Mouse (Mus musculus) thymus, postnatal 14 days (tissue): Measurements from ENCODE around the gene Tpt1.
A peak's percentile ranks its signal among the peaks of the same experiment; 100 is the strongest.
"Not testable (repeated sequence)": the region's sequence is repeated elsewhere in the genome, so short reads cannot be mapped to it uniquely, and the experiment has no call there.

Source experiments
- DNase-seq: peaks from one replicate; pipeline ENCODE4 v3.0.0; 2021

Gene Tpt1

DNA sequence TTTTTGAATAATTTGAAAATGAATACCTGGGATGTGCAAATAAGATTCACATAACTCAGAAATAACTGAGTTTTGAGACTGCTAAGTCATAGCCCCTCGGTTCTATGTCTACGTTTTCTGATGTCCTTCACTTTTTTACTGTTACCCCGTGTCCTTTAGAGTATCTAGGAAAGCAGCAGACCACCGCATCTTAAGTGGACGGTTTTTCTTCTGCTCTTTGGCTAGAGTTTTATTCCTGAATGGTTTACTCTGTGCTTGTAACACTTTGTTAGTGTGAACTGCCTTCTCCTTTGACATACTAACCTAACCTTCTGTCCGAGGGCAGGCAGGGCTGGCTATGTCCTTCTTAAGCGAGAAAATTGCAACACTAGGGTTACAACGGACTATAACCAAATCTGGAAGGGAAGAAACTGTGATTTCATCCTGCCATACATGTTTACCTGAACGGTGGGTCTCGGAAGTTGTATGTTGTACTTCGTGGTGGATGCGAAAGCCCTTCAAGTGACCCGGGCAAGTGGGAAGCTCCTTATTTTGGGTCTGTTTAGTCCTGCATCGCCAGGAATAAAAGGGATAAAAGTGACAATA is 690 bp upstream of the Tpt1 start:
- no peak for DNase-seq

DNA sequence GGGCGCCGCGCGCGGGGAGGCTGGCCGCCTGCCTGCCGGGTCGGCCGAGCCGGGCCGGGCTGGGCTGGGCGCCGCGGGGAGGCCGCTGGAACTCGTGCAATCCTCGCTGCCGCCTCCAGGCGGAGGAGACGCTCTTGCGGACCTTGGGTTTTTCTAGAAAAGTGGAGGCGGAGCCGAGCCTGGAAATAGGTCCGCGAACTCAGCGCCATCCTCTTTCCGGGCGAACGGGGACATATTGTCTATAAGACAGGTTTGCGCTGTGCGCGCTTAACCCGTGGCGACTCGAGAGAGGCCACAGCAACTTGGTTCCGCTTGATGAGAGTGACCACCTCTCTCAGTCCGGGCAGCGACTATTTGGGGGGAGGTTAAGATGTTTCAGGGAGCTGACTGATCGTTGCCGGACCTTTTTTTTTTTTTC is 814 bp downstream of the Tpt1 start:
- peak; percentile 93 for DNase-seq

DNA sequence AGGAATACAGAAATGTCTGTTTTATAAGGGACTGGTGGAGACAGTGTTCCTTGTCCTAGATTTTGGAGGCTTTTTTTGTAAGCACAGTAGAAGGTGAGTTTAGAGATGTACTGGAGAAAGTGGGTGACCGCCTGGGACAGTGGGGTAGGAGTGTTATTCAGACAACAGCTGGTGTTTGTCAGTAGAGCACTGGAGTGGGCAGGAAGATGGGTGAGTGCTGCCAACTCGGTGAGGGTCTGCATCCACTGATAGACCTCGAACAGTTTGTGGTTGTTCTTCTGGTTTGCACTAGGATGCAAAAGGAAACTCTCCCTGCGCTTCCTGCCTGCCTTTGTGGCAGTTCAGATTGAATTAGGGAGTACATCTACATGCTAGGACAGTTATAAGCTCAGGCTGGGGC is 2.8 kb downstream of the Tpt1 start:
- no peak for DNase-seq

DNA sequence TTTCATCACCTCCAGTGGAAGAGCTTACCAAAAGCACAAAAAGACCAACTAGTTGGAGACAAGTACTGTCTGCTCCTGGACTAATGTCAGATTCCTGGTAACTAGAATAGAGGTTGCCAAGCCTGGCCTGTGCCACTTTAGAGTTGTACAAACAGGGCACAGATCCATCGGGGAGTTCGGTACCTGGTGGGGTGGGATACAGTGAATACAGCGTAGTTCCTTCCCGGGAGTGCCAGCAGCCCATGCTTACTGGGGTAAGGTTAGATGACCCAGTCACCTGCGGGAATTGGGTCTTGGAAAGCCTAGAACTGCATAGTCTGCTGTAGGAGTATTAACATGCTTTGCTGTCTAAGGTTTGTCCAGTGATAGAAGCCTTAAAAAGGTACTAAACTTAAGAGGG is 3.6 kb downstream of the Tpt1 start:
- DNase-seq = no peak

DNA sequence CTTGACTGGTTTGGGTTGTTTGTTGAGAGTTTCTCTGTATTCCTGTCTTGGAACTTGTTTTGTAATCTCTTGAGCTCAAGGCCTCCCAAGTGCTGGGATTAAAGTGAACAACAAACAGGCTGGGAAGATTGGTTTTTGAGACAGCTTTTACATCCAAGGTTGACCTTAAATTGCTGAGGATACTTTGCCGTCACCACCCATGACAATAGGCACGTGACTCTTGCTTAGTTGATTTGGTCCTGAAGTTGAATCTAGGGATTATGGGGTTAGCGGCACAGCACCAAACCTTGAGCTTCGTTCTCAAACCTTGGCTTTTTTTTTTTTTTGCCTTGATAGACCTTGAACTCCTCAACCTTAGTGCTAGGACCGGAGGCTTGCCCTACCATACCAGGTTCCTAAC is 4.3 kb downstream of the Tpt1 start:
- no peak for DNase-seq

DNA sequence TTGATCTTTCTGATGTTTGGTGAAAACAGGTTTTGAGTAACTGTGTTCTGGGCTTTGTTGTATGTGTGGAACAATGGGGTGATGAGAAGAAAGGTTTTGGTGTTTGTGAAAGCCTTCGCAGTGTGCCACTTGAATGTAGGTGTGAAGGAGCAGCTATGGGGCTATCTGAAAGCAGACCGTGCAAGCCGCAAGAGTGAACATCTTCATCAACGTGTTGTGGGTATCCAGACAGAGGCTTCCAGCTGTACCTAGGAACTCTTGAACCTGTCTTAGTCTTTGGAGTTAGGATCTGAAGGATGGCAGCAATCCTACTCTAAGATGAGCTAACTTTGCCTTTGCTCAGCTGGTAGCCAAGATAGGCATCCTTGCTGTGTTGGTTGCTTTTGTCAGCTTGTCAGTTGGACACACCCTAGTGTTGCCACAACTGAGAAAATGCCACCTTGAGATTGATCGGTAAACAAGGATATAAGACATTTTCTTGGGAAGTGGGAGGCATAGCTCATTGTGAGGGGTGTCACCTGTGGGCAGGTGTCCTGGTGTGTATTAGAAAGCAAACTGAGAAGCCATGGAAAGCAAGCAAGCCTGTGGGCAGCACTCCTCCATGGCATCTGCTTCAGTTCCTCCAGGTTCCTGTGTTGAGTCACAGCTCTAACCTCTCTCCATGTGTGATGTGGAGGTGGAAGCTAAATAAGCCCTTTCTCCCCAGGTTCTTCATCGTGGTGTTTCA is 5.1 kb downstream of the Tpt1 start:
- no peak for DNase-seq

DNA sequence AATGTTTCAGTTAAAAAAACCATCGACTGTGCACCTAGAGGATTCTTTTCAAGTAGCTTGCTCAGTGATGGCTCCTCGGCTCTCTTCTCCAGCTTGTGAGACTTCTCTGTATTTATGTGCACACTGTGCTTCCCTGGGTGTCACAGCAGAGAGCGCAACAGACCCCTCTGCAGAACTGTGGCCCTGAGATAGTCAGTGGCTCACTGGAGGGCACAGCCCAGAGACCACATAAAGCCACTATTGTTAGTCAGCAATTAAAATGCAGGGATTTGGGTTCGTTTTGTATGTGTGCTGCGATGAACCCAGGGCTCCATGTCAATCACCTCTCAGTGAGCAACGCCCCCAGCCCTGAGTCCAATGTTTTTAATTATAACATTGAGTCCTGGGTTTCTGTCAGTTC is 5.9 kb downstream of the Tpt1 start:
- DNase-seq = no peak

DNA sequence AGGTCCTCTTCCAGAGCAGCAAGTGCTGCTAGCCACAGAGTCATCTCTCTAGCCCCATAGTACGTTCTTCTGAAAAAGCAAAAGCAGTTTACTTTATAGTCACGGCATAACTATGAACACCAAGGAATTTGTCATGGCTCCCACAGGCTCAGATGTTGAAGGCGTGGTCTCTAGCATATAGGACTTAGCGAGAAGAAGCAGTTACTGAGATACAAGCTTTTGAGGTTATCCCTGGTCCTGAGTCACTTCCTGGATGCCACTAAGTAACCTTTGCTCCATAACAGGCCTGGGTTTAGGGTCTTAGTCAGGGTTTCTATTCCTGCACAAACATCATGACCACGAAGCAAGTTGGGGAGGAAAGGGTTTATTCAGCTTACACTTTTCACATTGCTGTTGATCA is 7.1 kb downstream of the Tpt1 start:
- no peak for DNase-seq

DNA sequence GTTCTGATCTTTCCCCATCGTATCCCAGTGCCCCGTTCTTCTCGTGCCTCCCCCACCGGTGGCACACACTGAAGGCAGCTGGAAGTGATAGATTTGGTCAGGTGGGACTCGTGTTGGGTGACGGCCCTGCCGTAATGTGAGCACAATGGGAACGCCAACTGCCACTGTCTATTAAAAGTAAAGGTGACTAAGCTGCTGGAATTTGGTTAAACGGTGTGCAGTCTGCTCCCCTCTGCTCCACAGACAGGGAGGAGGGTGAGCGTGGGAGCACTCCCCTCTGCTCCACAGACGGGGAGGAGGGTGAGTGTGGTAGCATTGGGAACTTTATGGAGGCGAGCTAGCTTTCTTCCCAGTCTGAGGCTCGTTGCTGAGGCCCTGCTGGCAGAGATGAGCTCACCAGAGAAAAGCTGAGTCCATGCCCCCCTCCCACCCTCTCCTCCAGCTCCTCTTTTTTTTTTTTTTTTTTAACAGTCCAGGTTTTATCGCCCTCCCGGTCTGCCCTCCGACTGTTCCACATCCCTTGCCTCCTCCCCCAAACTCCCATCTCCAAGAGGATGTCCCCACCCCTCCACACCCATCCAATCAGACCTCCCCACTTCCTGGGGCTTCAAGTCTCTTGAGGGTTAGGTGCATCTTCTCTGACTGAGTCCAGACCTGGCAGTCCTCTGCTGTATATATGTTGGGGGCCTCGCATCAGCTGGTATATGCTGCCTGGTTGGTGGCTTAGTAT is 10.5 kb downstream of the Tpt1 start:
- no peak for DNase-seq

DNA sequence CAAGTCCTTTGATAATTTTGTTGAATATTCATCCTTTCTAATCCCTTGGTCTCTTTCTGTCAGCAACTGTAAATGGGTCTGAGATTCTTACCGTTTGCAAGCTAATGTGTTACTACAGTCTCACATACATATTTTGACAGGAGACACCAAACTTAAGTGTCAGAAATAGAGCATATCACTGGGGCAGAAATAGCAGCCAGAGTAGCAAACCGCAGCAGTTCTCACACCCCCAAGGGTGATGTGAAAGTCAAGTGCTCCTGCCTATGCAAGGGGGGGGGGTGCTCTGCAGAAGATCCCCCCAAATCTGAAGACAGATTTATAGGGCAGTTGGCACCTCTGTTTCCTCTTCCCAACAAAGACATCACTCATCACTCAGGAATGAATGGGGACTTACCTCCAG is 13.3 kb downstream of the Tpt1 start:
- DNase-seq = no peak

DNA sequence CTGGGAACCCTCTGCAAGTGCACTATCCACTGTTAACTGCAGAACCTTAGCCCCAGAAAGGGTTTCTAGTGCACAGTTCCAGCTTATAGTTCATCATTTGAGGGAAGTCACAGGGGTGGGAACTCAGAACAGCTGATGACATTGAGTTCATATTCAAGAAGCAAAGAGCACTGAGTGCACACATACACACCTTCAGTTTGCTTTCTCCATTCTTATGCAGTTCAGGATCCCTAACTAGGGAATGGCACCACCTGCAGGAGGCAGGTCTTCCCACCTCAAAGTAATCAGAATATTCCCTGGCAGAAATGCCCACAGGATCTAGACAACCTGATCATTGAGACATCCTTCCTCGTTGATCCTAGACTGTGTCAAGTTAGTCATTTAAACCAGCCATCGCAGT is 14.7 kb downstream of the Tpt1 start:
- DNase-seq = no peak

DNA sequence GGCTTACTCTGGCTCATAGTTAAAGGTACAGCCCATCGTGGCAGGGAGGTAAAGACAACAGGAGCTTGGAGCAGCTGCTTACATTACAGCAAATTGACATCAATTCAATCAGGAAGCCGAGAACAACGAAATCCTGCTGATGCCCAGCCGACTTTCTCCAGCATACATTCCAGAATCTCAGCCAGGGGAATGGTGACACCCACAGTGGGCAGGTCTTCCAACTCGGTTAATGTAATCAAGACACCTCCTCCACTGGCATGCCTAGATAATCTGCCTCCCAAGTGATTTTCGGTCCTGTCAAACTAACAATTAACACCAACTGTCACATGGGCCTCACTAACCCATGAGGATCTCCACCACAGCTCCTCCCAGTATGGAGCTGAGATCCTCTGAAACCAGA is 17.8 kb downstream of the Tpt1 start:
- DNase-seq = no peak

DNA sequence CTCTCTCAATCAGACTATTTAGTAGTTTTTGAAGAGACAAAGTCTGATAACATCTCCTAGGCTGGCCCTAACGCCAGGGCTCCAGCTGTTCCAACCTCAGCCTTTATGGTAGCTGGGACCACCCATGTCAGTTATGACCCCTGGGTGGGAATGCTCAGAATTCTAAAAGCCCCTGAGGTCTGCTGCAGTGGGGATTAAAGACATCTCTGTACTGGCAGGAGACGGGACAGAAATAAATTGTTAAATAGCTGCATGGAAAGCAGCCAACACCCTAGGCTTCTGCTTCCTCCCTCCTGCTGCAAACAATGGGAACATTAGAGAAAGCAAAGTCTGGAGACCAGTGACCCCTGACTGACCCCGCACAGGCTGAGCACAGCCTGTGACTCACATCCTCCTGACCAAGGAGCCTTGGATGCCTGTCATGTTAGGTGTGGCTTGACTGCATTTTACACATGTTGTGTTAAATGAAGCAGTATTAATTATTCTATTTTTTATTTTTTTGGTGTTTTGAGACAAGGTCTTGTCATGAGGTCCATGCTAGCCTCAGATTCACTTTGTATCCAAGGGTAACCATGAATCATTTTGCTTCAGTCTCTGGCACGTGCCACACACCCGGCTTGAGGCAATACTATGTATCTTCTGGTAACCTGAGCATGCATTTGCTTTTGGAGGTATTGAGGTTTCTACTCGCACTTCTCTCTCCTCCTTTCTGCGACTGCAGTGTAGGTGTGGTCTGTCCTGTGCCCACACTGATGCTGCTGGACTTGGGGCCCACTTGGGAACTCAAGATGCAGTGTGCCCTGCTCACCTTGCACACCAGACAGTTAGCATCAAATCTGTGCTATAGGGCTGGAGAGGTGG is 18.9 kb downstream of the Tpt1 start:
- DNase-seq = no peak

DNA sequence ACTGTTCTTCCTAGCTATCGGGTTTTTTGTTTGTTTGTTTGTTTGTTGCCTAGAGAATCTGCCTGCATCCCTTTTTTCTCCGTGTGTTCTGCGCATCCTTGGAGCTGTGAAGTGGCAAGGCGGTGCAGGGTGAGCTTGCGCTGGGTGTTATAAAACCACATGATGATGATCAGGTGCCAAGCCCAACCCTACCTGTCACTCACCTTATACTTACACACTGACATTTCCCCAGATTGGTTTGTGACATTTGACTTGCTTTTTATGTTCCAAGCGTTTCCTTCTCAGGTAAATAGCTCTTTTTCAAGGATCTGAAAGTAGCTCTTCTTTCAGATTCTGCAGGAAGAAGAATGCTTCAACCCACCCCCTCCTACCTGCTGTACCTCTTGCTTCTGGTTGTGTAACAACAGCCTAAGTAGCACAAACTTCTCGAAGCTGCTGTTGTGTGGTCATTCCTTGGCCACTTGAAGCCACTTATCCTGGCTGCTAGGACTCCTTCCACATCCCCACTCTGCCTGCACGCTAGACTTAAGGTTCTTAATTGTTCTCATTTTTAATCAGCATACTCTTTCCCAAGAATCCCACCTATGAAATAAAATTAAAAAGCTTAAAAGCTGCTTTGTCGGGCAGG is 21.9 kb downstream of the Tpt1 start:
- DNase-seq = no peak

DNA sequence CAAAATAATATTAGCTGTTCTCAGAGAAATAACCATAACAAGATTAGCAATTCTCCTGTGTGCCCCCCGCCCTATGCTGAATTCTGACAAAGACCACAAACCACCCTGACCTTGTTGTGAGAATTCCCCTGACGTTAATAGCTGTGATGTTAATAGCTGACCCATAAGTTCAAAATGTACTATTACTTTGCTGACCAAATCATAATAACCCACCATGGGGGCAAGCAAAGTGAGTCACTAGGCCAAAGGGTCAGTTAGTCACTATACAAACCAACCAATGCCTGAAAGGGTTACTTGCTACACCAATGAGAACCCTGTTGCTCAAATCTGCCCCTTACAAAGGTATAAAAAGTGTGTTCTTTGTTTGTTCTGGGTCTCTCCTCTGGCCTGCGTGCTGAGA is 23.1 kb downstream of the Tpt1 start:
- not testable (repeated sequence) for DNase-seq

DNA sequence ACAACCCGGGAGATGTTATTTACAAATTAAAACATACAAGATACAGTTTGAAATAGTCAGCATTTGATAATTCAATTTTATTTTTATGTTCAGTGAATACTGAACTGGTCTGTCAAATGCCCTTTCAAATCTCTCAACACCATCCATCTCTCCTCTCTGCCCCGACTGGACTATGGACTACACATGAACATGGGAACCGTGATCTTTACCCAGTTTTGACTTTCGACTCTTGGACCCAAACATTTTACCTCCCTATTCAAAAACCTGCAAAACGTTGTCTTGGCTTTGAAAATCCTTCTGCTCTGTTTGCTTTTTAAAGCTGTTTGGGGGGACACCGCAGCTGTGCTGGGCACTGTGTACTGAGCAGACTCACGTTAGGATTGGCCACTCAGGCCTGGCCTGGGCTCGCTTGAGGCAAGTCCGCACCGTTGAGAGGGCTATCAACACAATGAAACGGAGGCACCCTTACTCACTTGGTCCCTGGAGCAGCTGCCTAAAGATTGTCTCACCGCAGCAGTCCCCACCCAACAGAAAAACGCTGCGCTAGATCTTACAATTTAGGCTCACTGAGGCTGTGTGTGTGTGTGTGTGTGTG is 25.0 kb downstream of the Tpt1 start:
- DNase-seq = no peak

DNA sequence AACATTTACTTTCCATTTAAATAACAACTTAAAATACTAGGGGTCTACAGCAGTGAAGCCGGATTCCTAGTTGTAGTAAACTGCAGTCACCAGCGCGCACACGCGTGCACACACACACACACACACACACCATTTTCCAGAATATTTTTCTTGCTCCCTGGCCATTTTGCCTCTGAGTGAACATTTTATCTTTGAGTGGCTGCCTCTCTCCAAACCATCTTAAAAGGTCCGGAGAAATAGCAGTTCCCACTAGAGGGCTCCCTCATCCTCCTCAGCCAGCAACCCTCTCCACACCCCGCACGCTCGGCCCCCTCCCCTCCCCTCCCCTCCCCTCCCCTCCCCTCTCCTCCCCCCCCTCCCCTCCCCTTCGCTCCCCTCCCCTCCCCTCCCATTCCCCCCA is 25.7 kb downstream of the Tpt1 start:
- DNase-seq = peak; percentile 50

DNA sequence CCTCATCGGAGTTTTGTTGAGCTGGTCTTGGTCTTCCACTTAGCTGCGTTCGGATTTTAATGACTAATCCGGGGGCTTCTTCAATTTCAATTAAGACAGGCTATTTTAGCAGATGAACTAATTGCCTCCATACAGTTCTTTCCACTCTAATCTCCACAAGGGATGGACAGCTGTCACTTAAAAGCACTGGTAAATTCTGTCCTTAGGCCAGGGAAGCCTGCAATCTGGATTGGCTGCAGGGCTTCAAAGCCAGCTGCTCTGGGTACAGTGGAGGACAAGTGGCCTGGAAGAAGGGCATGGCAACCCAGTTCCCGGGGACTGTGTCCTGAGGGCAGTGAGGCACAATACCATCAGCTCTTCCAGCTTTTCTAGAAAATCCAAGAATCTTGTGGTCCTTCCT is 26.2 kb downstream of the Tpt1 start:
- DNase-seq = no peak

DNA sequence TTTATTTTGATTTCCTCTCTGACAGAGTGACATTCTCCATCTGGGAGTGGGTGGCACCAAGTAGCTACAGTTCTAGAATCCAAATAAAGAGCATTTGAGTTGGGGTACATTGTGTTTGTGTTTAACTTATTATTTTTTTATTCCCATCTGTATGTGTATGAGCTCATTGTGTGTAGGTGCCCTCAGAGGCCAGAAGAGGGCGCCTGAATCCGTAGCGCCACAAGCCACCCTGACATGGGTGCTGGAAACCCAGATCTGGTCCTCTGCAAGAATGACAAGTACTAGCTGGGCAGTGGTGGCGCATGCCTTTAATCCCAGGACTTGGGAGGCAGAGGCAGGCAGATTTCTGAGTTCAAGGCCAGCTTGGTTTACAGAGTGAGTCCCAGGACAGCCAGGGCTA is 26.9 kb downstream of the Tpt1 start:
- DNase-seq = no peak

DNA sequence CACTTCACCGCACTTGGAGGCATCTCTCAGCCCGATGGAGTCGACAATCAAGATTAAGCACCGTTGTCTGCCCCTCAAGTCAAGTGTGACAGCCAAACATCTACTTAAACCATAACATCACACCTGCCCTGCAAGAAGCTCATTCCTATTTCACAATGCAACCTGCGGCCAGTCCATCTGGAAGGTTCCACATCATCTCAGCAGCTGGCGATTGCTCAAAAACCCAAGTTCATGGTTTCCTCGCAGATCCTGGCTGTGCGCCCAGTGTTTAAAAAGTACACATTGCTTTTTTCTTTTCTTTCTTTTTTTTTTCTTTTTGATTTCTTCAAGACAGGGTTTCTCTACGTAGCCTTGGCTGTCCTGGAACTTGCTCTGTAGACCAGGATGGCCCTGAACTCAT is 28.7 kb downstream of the Tpt1 start:
- no peak for DNase-seq

DNA sequence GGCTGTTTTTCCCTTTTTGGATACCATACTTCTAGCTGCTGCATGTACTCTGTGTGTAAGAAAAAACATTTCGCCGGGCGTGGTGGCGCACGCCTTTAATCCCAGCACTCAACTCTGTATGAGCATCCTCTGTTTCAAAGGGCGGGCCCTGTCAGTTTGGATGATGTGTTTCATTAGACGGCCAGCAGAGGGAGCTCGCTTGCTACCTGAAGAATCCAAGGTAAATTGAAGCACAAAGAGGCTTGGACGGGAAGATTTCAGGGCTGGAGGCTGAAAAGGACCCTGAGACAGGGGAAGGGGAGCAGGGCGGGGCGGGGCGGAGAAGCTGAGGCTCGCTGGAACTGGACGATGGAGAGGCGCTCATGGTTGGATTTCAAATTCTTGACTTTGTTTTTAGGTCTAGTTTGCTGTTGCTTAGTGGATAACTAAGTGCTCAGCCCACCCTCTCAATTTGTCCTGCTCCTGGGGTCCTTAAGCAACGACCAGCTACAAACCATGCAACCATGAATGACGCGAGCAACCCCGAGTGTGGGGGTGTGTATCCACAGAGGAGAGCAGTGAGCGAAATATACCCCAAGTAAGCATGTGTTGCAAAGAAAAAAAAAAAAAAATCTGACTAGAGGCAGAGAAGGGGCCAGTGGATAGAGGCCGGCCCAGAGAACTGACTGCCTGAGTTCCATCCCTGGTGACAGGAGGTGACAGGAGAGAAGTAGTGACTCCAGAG is 31.6 kb downstream of the Tpt1 start:
- peak; percentile 78 for DNase-seq

DNA sequence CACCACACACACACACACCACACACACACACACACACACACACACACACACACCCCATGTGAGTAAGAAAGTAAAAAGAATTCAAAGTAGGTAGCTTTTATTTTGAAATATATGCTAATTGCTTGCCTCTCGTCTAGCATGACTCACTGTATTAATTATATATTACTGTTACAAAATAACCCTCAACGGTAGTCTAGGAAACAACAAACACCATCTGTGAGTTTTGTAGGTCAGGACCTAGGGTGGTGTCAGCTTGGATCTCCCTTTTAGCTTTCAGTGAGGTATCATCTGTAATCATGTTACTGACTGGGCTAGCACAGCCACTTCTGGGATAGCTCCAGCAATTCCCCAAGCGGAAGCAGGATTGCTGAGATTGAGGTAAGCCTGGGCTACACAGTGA is 32.4 kb downstream of the Tpt1 start:
- no peak for DNase-seq
